7 mouse cellular contexts compared by ENCODE assay signal in genomic region chr19:7422656-7423027, GRCm38 (mm10). TPM values are rescaled to one million over a fixed set of nuclear protein-coding genes. Genes with fewer than 3 reads are reported as not detected.
DNase-seq lines count a peak whose midpoint lies in the region; ATAC-seq and TF ChIP-seq lines count a peak whose summit lies in the region.

No protein-coding gene starts in this region.

- H3K27ac ChIP-seq in heart, embryonic 14.5 days (replicated peaks in 1 of 2; ENCODE audit: control insufficient read depth in 1 of 2, insufficient read depth in 1 of 2, low read depth in 2 of 2, low read length in 2 of 2): peak overlapping the region; percentile 48 to 64; a peak in 3 of 4 replicates
- H3K27ac ChIP-seq in liver, adult 2 months (replicated peaks; ENCODE audit: insufficient read depth, low read depth, low read length): no peak overlapping the region
- no peak overlapping the region for H3K27ac ChIP-seq in testis, adult 2 months (ENCODE audit: control insufficient read depth, insufficient read depth, low read depth, low read length)

- peaks cover 81% of the 10 kb centered on the region for H3K36me3 ChIP-seq in heart, embryonic 14.5 days (ENCODE audit: control insufficient read depth, insufficient read depth, low read length)
- peaks cover 14% of the 10 kb centered on the region; the same call in 1 of the 2 replicates for H3K36me3 ChIP-seq in liver, adult 2 months (ENCODE audit: control insufficient read depth, insufficient read depth, low read length)
- H3K36me3 ChIP-seq in testis, adult 2 months (ENCODE audit: control insufficient read depth, insufficient read depth, low read length): no peaks in the 10 kb centered on the region; the same call in 1 of the 2 replicates

- peak overlapping the region in 1 of 2 experiments; percentile 16; a peak in 3 of 4 replicates for H3K4me3 ChIP-seq in heart, embryonic 14.5 days (ENCODE audit: control insufficient read depth in 1 of 2, insufficient read depth in 1 of 2, low read depth in 1 of 2, low read length in 2 of 2)
- H3K4me3 ChIP-seq in liver, adult 2 months (ENCODE audit: insufficient read depth, low read depth, low read length): peak overlapping the region; percentile 37; the same call in 1 of the 2 replicates
- peak overlapping the region; percentile 70 for H3K4me3 ChIP-seq in testis, adult 2 months (ENCODE audit: control insufficient read depth, low read depth, low read length)

- 24% methylated on average over 29 of the region's 35 CpGs for WGBS in heart, embryonic 14.5 days
- 35% methylated on average over 35 of the region's 35 CpGs for WGBS in liver, adult 2 months

- H3K79me2 ChIP-seq in liver, adult 2 months (ENCODE audit: control insufficient read depth, insufficient read depth, low read length): no peaks in the 10 kb centered on the region

- no peak for ATAC-seq in heart, embryonic 14.5 days (ENCODE audit: insufficient number of reproducible peaks, insufficient read depth, low FRiP score, low read depth)

- no peaks in the 10 kb centered on the region for H3K9me3 ChIP-seq in heart, embryonic 14.5 days (ENCODE audit: control insufficient read depth, low read length)

- peak; percentile 32 for DNase-seq in right cerebral cortex, postnatal 14 days
- DNase-seq in right cerebral cortex, postnatal 25 days: no peak
- DNase-seq in liver, adult 2 months (ENCODE audit: extremely low read depth, low read depth, low spot score): no peak
- no peak for DNase-seq in adrenal gland, adult 2 months
- no peak for DNase-seq in cerebellum, postnatal 10 days

- H3K9ac ChIP-seq in heart, embryonic 14.5 days (ENCODE audit: low read length): peak overlapping the region; percentile 59; the same call in 1 of the 2 replicates
- no peak overlapping the region for H3K9ac ChIP-seq in liver, adult 2 months (ENCODE audit: low read depth, low read length)

- peaks cover 46 to 66% of the 10 kb centered on the region in 2 experiments for H3K4me1 ChIP-seq in heart, embryonic 14.5 days (ENCODE audit: control insufficient read depth in 2 of 2, insufficient read depth in 2 of 2, low read length in 2 of 2)
- H3K4me1 ChIP-seq in liver, adult 2 months (ENCODE audit: control insufficient read depth, insufficient read depth, low read length): peaks cover 2% of the 10 kb centered on the region; the same call in 1 of the 2 replicates
- H3K4me1 ChIP-seq in testis, adult 2 months (ENCODE audit: control insufficient read depth, insufficient read depth, low read length): peaks cover 22% of the 10 kb centered on the region

- no peak for TF ChIP-seq CTCF in liver, adult 2 months (IDR thresholded peaks at IDR 0.05; ENCODE audit: low read depth, low read length)
- no peak for TF ChIP-seq CTCF in testis, adult 2 months (IDR thresholded peaks at IDR 0.05; ENCODE audit: control insufficient read depth, insufficient read depth, insufficient replicate concordance, low read depth, low read length)

- no peaks in the 10 kb centered on the region for H3K27me3 ChIP-seq in heart, embryonic 14.5 days (ENCODE audit: control insufficient read depth, insufficient read depth, low read length)
- peaks cover 8% of the 10 kb centered on the region for H3K27me3 ChIP-seq in liver, adult 2 months (ENCODE audit: control insufficient read depth, insufficient read depth, low read length)
- no peaks in the 10 kb centered on the region for H3K27me3 ChIP-seq in testis, adult 2 months (ENCODE audit: control insufficient read depth, insufficient read depth, low read length)

- H3K4me2 ChIP-seq in heart, embryonic 14.5 days (ENCODE audit: low read length): peak overlapping the region; percentile 55

- no peak for TF ChIP-seq POLR2A in liver, adult 2 months (IDR thresholded peaks at IDR 0.05; ENCODE audit: extremely low read depth, insufficient read depth, low read length)
- no peak for TF ChIP-seq POLR2A in testis, adult 2 months (IDR thresholded peaks at IDR 0.05; ENCODE audit: control insufficient read depth, low read depth, low read length)

RNA-seq across cellular contexts. Expression of gene 2700081O15Rik, which starts 5.2 kb away (rescaled TPM):
- 4.4 and 5.8 TPM in 2 replicates for polyA plus RNA-seq in heart, embryonic 14.5 days (2014; fragmentation: Nextera tagmentation; extraction: Ambion mirVana)
- 1.7 and 2.3 TPM in 2 replicates for total RNA-seq in liver, adult 2 months (2014; rRNA removed)
- 1.4 and 2.9 TPM in 2 replicates for polyA plus RNA-seq in liver, adult 2 months (2012; rRNA removed)
- polyA plus RNA-seq in testis, adult 2 months (2012; rRNA removed): 1.9 and 2.4 TPM in 2 replicates
- 10 to 100 TPM; 18.4 to 26.0 TPM for total RNA-seq in adrenal gland, adult 2 months (2021)
- 46.5 and 52.4 TPM in 2 replicates for polyA plus RNA-seq in adrenal gland, adult 2 months (2012; rRNA removed)

RNA-seq across cellular contexts. Expression of gene Spindoc, which starts 39.8 kb away (rescaled TPM):
- 11.1 and 14.8 TPM in 2 replicates for polyA plus RNA-seq in heart, embryonic 14.5 days (2014; fragmentation: Nextera tagmentation; extraction: Ambion mirVana)
- total RNA-seq in liver, adult 2 months (2014; rRNA removed): 1.3 and 1.4 TPM in 2 replicates
- polyA plus RNA-seq in liver, adult 2 months (2012; rRNA removed): 3.0 and 4.4 TPM in 2 replicates
- 63.6 and 70.6 TPM in 2 replicates for polyA plus RNA-seq in testis, adult 2 months (2012; rRNA removed)
- total RNA-seq in adrenal gland, adult 2 months (2021): 10 to 100 TPM; 17.5 to 25.5 TPM
- polyA plus RNA-seq in adrenal gland, adult 2 months (2012; rRNA removed): 18.3 and 18.8 TPM in 2 replicates

Comparison
In these comparisons a context has a peak if more than half of its experiments do, and no peak if none do; other contexts are left out.
1. H3K27ac ChIP-seq: peak in heart, embryonic 14.5 days (2 of 2); none in liver, adult 2 months (single experiment) and testis, adult 2 months (single experiment).